Mouse (Mus musculus): ENCODE data around the gene Zfp101.

Gene Zfp101

GRCm38 (mm10) chr17:33394182-33395034 is at the start of gene Zfp101:
Gene Zfp101, minus strand, starts transcription at chr17:33394641.
- WGBS: under 1% methylated on average over 44 of the region's 44 CpGs

GRCm38 (mm10) chr17:33439922-33440321 is 45.5 kb upstream of the Zfp101 start:
- WGBS: 30% methylated on average over 5 of the region's 5 CpGs

GRCm38 (mm10) chr17:33439148-33439547 is 44.7 kb upstream of the Zfp101 start:
- 78% methylated on average over 1 of the region's 1 CpGs for WGBS

GRCm38 (mm10) chr17:33432019-33432946 is 37.8 kb upstream of the Zfp101 start, which contains the start of gene Actl9:
Gene Actl9, plus strand, starts transcription at chr17:33432896.
- 83% methylated on average over 3 of the region's 3 CpGs for WGBS

GRCm38 (mm10) chr17:33392271-33392670 is 2.2 kb downstream of the Zfp101 start:
- 94% methylated on average over 5 of the region's 5 CpGs for WGBS

GRCm38 (mm10) chr17:33372795-33373194 is 21.6 kb downstream of the Zfp101 start:
- 91% methylated on average over 3 of the region's 3 CpGs for WGBS

- 3% methylated on average over 47 of the region's 47 CpGs for WGBS
These were observed 35.7 kb downstream of the Zfp101 start, which contains the start of gene Zfp81 for GRCm38 (mm10) chr17:33358411-33359384. Gene Zfp81, minus strand, starts transcription at chr17:33358878.

- 89% methylated on average over 1 of the region's 1 CpGs for WGBS
These were observed 41.5 kb downstream of the Zfp101 start for GRCm38 (mm10) chr17:33352981-33353380.
